Comparison of ENCODE assay signal across 9 mouse cellular contexts in genomic region chr17:36825525-36825924, GRCm38 (mm10). TPM values are rescaled to one million over a fixed set of nuclear protein-coding genes. Genes with fewer than 3 reads are reported as not detected.
DNase-seq lines count a peak whose midpoint lies in the region; ATAC-seq and TF ChIP-seq lines count a peak whose summit lies in the region.
"Had no signal": no experiment of that assay in that cellular context is flagged by ENCODE, and none has a peak within 500 bp of the region (broad histone marks: within the 10 kb centered on the region; RNA-seq: fewer than 3 reads in every experiment).

No protein-coding gene starts in this region.

- peak overlapping the region; percentile 36; the same call in 1 of the 2 replicates for H3K4me2 ChIP-seq in forebrain, embryonic 13.5 days
- H3K4me2 ChIP-seq: heart, embryonic 13.5 days had no signal

- DNase-seq in forebrain, embryonic 10.5 days (ENCODE audit: extremely low spot score, low spot score) = no peak
- DNase-seq in A20 (ENCODE audit: low read depth, low spot score) = peak; percentile 75
- peak; percentile 36 for DNase-seq in brain, embryonic 14.5 days (ENCODE audit: low read depth)
- DNase-seq in ovary, postnatal 36 days (ENCODE audit: low spot score) = no peak
- DNase-seq in gastrocnemius, postnatal 25 days = no peak
- DNase-seq in left cerebral cortex, adult 11 months (ENCODE audit: low spot score) = no peak

- 27% methylated on average over 4 of the region's 4 CpGs for WGBS in forebrain, embryonic 13.5 days
- WGBS in forebrain, embryonic 10.5 days = 25% methylated on average over 4 of the region's 4 CpGs

- 0 out of 2 replicates have a peak, but pooled peaks have one; percentile 56 for ATAC-seq in forebrain, embryonic 13.5 days
- ATAC-seq in megakaryocyte-erythroid progenitor cell, adult 5-6 weeks (replicated peaks; ENCODE audit: low FRiP score, low TSS enrichment, poor library complexity, severe bottlenecking) = peak; percentile 53; the same call in 1 of the 2 replicates

- H3K27me3 ChIP-seq in forebrain, embryonic 13.5 days = no peaks in the 10 kb centered on the region
- H3K27me3 ChIP-seq in forebrain, embryonic 10.5 days (ENCODE audit: poor library complexity, severe bottlenecking) = no peaks in the 10 kb centered on the region

- H3K4me3 ChIP-seq in forebrain, embryonic 13.5 days = no peak overlapping the region
- no peak overlapping the region for H3K4me3 ChIP-seq in forebrain, embryonic 10.5 days
- H3K4me3 ChIP-seq: heart, embryonic 13.5 days had no signal

- H3K9me3 ChIP-seq in forebrain, embryonic 13.5 days (replicated peaks) = no peaks in the 10 kb centered on the region
- no peaks in the 10 kb centered on the region for H3K9me3 ChIP-seq in forebrain, embryonic 10.5 days
- H3K9me3 ChIP-seq: heart, embryonic 13.5 days had no signal

- TF ChIP-seq CTCF in brain, embryonic 14.5 days (IDR thresholded peaks at IDR 0.05; ENCODE audit: borderline replicate concordance, extremely low read depth, insufficient read depth, insufficient read length) = peak; percentile 23; the same call in 1 of the 2 replicates

- H3K36me3 ChIP-seq in forebrain, embryonic 13.5 days (ENCODE audit: poor library complexity, severe bottlenecking) = no peaks in the 10 kb centered on the region
- H3K36me3 ChIP-seq in forebrain, embryonic 10.5 days (replicated peaks) = no peaks in the 10 kb centered on the region
- H3K36me3 ChIP-seq: heart, embryonic 13.5 days had no signal

- H3K27ac ChIP-seq in forebrain, embryonic 13.5 days = no peak overlapping the region
- H3K27ac ChIP-seq in forebrain, embryonic 10.5 days = no peak overlapping the region
- H3K27ac ChIP-seq: heart, embryonic 13.5 days had no signal

- H3K4me1 ChIP-seq in forebrain, embryonic 13.5 days = no peaks in the 10 kb centered on the region
- H3K4me1 ChIP-seq in forebrain, embryonic 10.5 days = no peaks in the 10 kb centered on the region
- H3K4me1 ChIP-seq: heart, embryonic 13.5 days had no signal

- no peak overlapping the region for H3K9ac ChIP-seq in forebrain, embryonic 13.5 days
- H3K9ac ChIP-seq: heart, embryonic 13.5 days had no signal

- no peak for TF ChIP-seq POLR2A in brain, embryonic 14.5 days (IDR thresholded peaks at IDR 0.05; ENCODE audit: borderline replicate concordance, extremely low read depth, insufficient read depth, insufficient read length, poor library complexity, severe bottlenecking)

RNA-seq across cellular contexts. Expression of gene Trim26, which starts 11.4 kb away (rescaled TPM):
- polyA plus RNA-seq in forebrain, embryonic 13.5 days (2015; fragmentation: Nextera tagmentation; extraction: Ambion mirVana) = 34.4 and 39.2 TPM in 2 replicates
- polyA plus RNA-seq in forebrain, embryonic 10.5 days (2016; fragmentation: Nextera tagmentation; extraction: Ambion mirVana) = 42.8 and 44.3 TPM in 2 replicates
- 25.3 and 33.7 TPM in 2 replicates for polyA plus RNA-seq in brain, embryonic 14.5 days (2012; rRNA removed)
- 13.0 and 13.6 TPM in 2 replicates for total RNA-seq in megakaryocyte-erythroid progenitor cell, adult 5-6 weeks (2014; fragmentation: Nextera tagmentation)
- 7.7 and 9.3 TPM in 2 replicates for total RNA-seq in megakaryocyte-erythroid progenitor cell, adult 5-6 weeks (2017)
- total RNA-seq in gastrocnemius, postnatal 25 days (2021) = 10 to 100 TPM; 15.2 to 16.7 TPM

RNA-seq across cellular contexts. Expression of gene H2-M10.6, which starts 13.6 kb away (rescaled TPM):
- polyA plus RNA-seq in forebrain, embryonic 13.5 days (2015; fragmentation: Nextera tagmentation; extraction: Ambion mirVana) = not detected in 2 replicates
- polyA plus RNA-seq in forebrain, embryonic 10.5 days (2016; fragmentation: Nextera tagmentation; extraction: Ambion mirVana) = not detected in 2 replicates
- not detected in 2 replicates for polyA plus RNA-seq in brain, embryonic 14.5 days (2012; rRNA removed)
- total RNA-seq in megakaryocyte-erythroid progenitor cell, adult 5-6 weeks (2014; fragmentation: Nextera tagmentation) = not detected in 2 replicates
- total RNA-seq in megakaryocyte-erythroid progenitor cell, adult 5-6 weeks (2017) = not detected in 2 replicates
- total RNA-seq in gastrocnemius, postnatal 25 days (2021) = not detected
- polyA plus RNA-seq: heart, embryonic 13.5 days had no signal

RNA-seq across cellular contexts. Expression of gene Trim15, which starts 41.5 kb away (rescaled TPM):
- polyA plus RNA-seq in forebrain, embryonic 13.5 days (2015; fragmentation: Nextera tagmentation; extraction: Ambion mirVana) = 0.30 and 0.41 TPM in 2 replicates
- polyA plus RNA-seq in forebrain, embryonic 10.5 days (2016; fragmentation: Nextera tagmentation; extraction: Ambion mirVana) = 0.20 and 0.27 TPM in 2 replicates
- polyA plus RNA-seq in brain, embryonic 14.5 days (2012; rRNA removed) = 0.09 and 0.16 TPM in 2 replicates
- not detected in 2 replicates for total RNA-seq in megakaryocyte-erythroid progenitor cell, adult 5-6 weeks (2014; fragmentation: Nextera tagmentation)
- not detected in 2 replicates for total RNA-seq in megakaryocyte-erythroid progenitor cell, adult 5-6 weeks (2017)
- total RNA-seq in gastrocnemius, postnatal 25 days (2021) = not detected

RNA-seq across cellular contexts. Expression of gene Trim10, which starts 43.8 kb away (rescaled TPM):
- 1.2 and 2.1 TPM in 2 replicates for polyA plus RNA-seq in forebrain, embryonic 13.5 days (2015; fragmentation: Nextera tagmentation; extraction: Ambion mirVana)
- polyA plus RNA-seq in forebrain, embryonic 10.5 days (2016; fragmentation: Nextera tagmentation; extraction: Ambion mirVana) = 6.1 and 9.8 TPM in 2 replicates
- polyA plus RNA-seq in brain, embryonic 14.5 days (2012; rRNA removed) = 0.19 and 0.52 TPM in 2 replicates
- total RNA-seq in megakaryocyte-erythroid progenitor cell, adult 5-6 weeks (2014; fragmentation: Nextera tagmentation) = 7.5 and 9.6 TPM in 2 replicates
- total RNA-seq in megakaryocyte-erythroid progenitor cell, adult 5-6 weeks (2017) = 13.8 and 24.1 TPM in 2 replicates
- under 1 TPM in 1 of 2 experiments, not detected in 1; 0.16 TPM for total RNA-seq in gastrocnemius, postnatal 25 days (2021)

RNA-seq across cellular contexts. Expression of gene H2-M10.5, which starts 52.8 kb away (rescaled TPM):
- not detected in 2 replicates for polyA plus RNA-seq in forebrain, embryonic 13.5 days (2015; fragmentation: Nextera tagmentation; extraction: Ambion mirVana)
- polyA plus RNA-seq in forebrain, embryonic 10.5 days (2016; fragmentation: Nextera tagmentation; extraction: Ambion mirVana) = not detected in 2 replicates
- not detected in 2 replicates for polyA plus RNA-seq in brain, embryonic 14.5 days (2012; rRNA removed)
- total RNA-seq in megakaryocyte-erythroid progenitor cell, adult 5-6 weeks (2014; fragmentation: Nextera tagmentation) = not detected in 2 replicates
- total RNA-seq in megakaryocyte-erythroid progenitor cell, adult 5-6 weeks (2017) = not detected in 2 replicates
- not detected for total RNA-seq in gastrocnemius, postnatal 25 days (2021)
- polyA plus RNA-seq: heart, embryonic 13.5 days had no signal

Comparison
In these comparisons a context has a peak if more than half of its experiments do, and no peak if none do; other contexts are left out.
1. DNase-seq: peak in A20 (single experiment) and brain, embryonic 14.5 days (single experiment); none in forebrain, embryonic 10.5 days (single experiment), ovary, postnatal 36 days (single experiment), gastrocnemius, postnatal 25 days (single experiment) and left cerebral cortex, adult 11 months (single experiment).